In the genomic region with DNA sequence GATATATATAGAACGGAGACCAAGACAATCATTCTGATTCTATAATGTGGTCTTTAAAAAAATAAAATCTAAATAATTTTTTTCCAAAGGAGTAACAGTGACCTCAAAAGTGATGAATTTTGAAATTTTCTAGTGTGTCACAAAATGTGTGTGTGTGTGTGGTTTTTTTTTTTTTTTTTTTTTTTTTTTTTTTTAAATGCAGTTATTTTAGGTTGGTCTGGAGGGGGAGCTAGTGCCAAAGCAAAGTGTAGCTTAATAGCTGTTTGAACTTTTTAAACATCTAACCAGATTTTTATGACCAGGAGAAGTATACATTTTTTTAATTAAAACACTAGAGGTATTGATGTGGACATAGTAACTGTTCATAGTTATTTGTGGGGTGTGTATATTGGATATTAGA, we compare ENCODE assay signal across 1 mouse cellular context.
TF ChIP-seq lines count a peak whose summit lies in the region.

No protein-coding gene starts in this region.

TF ChIP-seq in CH12.LX, 34 proteins besides CTCF, POLR2A, EP300 and RAD21 (continued from another document):
- TF ChIP-seq ZNF384 (IDR thresholded peaks at IDR 0.05; ENCODE audit: low read depth, low read length) = peak; percentile 100
- peak; percentile 70; the same call in 1 of the 2 replicates for TF ChIP-seq MAZ (IDR thresholded peaks at IDR 0.05; ENCODE audit: low read depth, low read length)
- TF ChIP-seq USF1 (IDR thresholded peaks at IDR 0.05; ENCODE audit: low read depth, low read length) = no peak
- peak; percentile 90 for TF ChIP-seq CHD1 (IDR thresholded peaks at IDR 0.05; ENCODE audit: low read depth, low read length)
- TF ChIP-seq JUN (IDR thresholded peaks at IDR 0.05; ENCODE audit: insufficient read depth, low read depth, low read length) = 0 out of 2 replicates have a peak, but pooled peaks have one; percentile 10
- TF ChIP-seq POLR2AphosphoS2 (IDR thresholded peaks at IDR 0.05; ENCODE audit: low read depth, low read length) = no peak
- 0 out of 2 replicates have a peak, but pooled peaks have one; percentile 14 for TF ChIP-seq ELF1 (IDR thresholded peaks at IDR 0.05; ENCODE audit: low read depth, low read length)
- TF ChIP-seq JUND (conservative IDR thresholded peaks at IDR 0.05; ENCODE audit: low read depth, low read length) = peak; percentile 83
- peak; percentile 52; the same call in 1 of the 2 replicates for TF ChIP-seq ZKSCAN1 (IDR thresholded peaks at IDR 0.05; ENCODE audit: borderline replicate concordance, low read depth, low read length)
- TF ChIP-seq PAX5 (IDR thresholded peaks at IDR 0.05; ENCODE audit: low read length) = no peak
- TF ChIP-seq ZMIZ1 (IDR thresholded peaks at IDR 0.05; ENCODE audit: low read depth, low read length) = no peak
- TF ChIP-seq SIN3A (IDR thresholded peaks at IDR 0.05; ENCODE audit: low read length) = peak; percentile 93
- TF ChIP-seq TBP (conservative IDR thresholded peaks at IDR 0.05; ENCODE audit: low read depth, low read length) = no peak
- TF ChIP-seq NRF1 (IDR thresholded peaks at IDR 0.05; ENCODE audit: low read depth, low read length) = no peak
- TF ChIP-seq UBTF (IDR thresholded peaks at IDR 0.05; ENCODE audit: low read depth, low read length) = no peak
- TF ChIP-seq RCOR1 (conservative IDR thresholded peaks at IDR 0.05; ENCODE audit: low read depth, low read length) = peak; percentile 38; the same call in 1 of the 2 replicates
